Mouse (Mus musculus) G1E (cell line): Measurements from ENCODE around the gene Cep57l1. TPM values are rescaled to one million over a fixed set of nuclear protein-coding genes. Genes with fewer than 3 reads are reported as not detected.

ENCODE experiments used
- ATAC-seq: 2 replicates; pipeline ENCODE4 v1.8.0; 2016; ENCODE audit warnings: mild to moderate bottlenecking; ENCODE audit not compliant: insufficient number of reproducible peaks, poor library complexity, low FRiP score, severe bottlenecking; ENCODE audit errors: extremely low read depth
- DNase-seq: peaks from one replicate; pipeline ENCODE4 v3.0.0; 2012; ENCODE audit warnings: low spot score
- H3K27me3 ChIP-seq: 2 replicates; pipeline ENCODE4 v1.6.1; 2012; ENCODE audit warnings: mild to moderate bottlenecking, low read length, inconsistent platforms; ENCODE audit not compliant: insufficient read depth
- H3K36me3 ChIP-seq: replicated peaks from 2 replicates; pipeline ENCODE3; 2012; ENCODE audit warnings: mild to moderate bottlenecking, inconsistent platforms
- H3K4me1 ChIP-seq: 2 replicates; pipeline ENCODE4 v1.6.1; 2012; ENCODE audit warnings: low read depth, low read length, inconsistent platforms, mixed read lengths; ENCODE audit not compliant: insufficient read depth
- H3K4me3 ChIP-seq: 2 replicates; pipeline ENCODE4 v1.5.1; 2012; ENCODE audit warnings: low read depth, mild to moderate bottlenecking, inconsistent platforms, low read length, moderate library complexity, mixed read lengths
- H3K9me3 ChIP-seq: replicated peaks from 2 replicates; pipeline ENCODE4 v1.6.1; 2012; ENCODE audit warnings: inconsistent platforms
- CTCF ChIP-seq: IDR thresholded peaks from 2 replicates; pipeline ENCODE4 v1.5.1; 2012; ENCODE audit warnings: low read depth, low read length, inconsistent platforms, mixed read lengths
- GATA1 ChIP-seq: IDR thresholded peaks from 2 replicates; pipeline ENCODE4 v1.6.1; 2012; ENCODE audit warnings: borderline replicate concordance, low read length, inconsistent platforms, mixed read lengths
- GATA2 ChIP-seq: IDR thresholded peaks from 2 replicates; pipeline ENCODE4 v1.6.1; 2012; ENCODE audit warnings: low read depth, low read length, inconsistent platforms, borderline replicate concordance
- POLR2AphosphoS5 ChIP-seq: IDR thresholded peaks from 2 replicates; pipeline ENCODE4 v1.6.1; 2012; ENCODE audit warnings: low read depth, low read length, inconsistent platforms; ENCODE audit not compliant: insufficient replicate concordance
- TAL1 ChIP-seq: conservative IDR thresholded peaks from 2 replicates; pipeline ENCODE4 v1.6.1; 2012; ENCODE audit warnings: low read depth, low read length, inconsistent platforms, mixed read lengths
- polyA plus RNA-seq: library from polyadenylated mRNA; stranded (reverse); fragments of >175 nt; gene quantifications from 2 replicates; pipeline ENCODE4 v1.2.3, GENCODE M21; 2012
- total RNA-seq, 2 experiments: library from RNA; stranded (forward) in 1 of 2; stranded (reverse) in 1 of 2; fragments of 200-1000 nt in 1 of 2; fragments of >200 nt in 1 of 2; fragmentation: Nextera tagmentation in 1 of 2; gene quantifications; 2 replicates each; pipeline ENCODE4 v1.2.3; 2014 to 2017

The Cep57l1 gene
- total and polyA plus RNA-seq, 3 experiments, result 2.5 to 90.5 (median 38.4) TPM

GRCm38 (mm10) chr10:41697040-41697439 lies 112.6 kb downstream of the Cep57l1 start:
- TF ChIP-seq POLR2AphosphoS5 (no peak), GATA1 (no peak), TAL1 (no peak)
- DNase-seq, result no peak
- no peak for ATAC-seq
- H3K4me1 ChIP-seq, result no peaks in the 10 kb centered on the region
- no peaks in the 10 kb centered on the region for H3K36me3 ChIP-seq
- no peaks in the 10 kb centered on the region for H3K9me3 ChIP-seq
- no peak overlapping the region for H3K4me3 ChIP-seq
- peaks cover 29% of the 10 kb centered on the region for H3K27me3 ChIP-seq

- ATAC-seq (no peak), DNase-seq (no peak)
- peaks cover 35% of the 10 kb centered on the region for H3K27me3 ChIP-seq
- no peak overlapping the region for H3K4me3 ChIP-seq
- no peaks in the 10 kb centered on the region for H3K36me3 ChIP-seq
- TF ChIP-seq GATA2 (no peak), TAL1 (no peak), GATA1 (no peak), POLR2AphosphoS5 (no peak), CTCF (no peak)
- no peaks in the 10 kb centered on the region for H3K9me3 ChIP-seq
- H3K4me1 ChIP-seq, result peaks cover 7% of the 10 kb centered on the region; the same call in 1 of the 2 replicates
These were observed 118.7 kb downstream of the Cep57l1 start for GRCm38 (mm10) chr10:41690978-41691377.

GRCm38 (mm10) chr10:41689941-41690887 lies 119.5 kb downstream of the Cep57l1 start:
- no peak for TF ChIP-seq GATA2
- no peak for TF ChIP-seq GATA1
- peak; percentile 89 for TF ChIP-seq CTCF
- TF ChIP-seq POLR2AphosphoS5, result no peak
- TF ChIP-seq TAL1, result no peak
- no peak for ATAC-seq
- H3K4me3 ChIP-seq, result no peak overlapping the region

GRCm38 (mm10) chr10:41684548-41684996 lies 125.1 kb downstream of the Cep57l1 start:
- TF ChIP-seq CTCF, result no peak
- TF ChIP-seq GATA1, result no peak
- no peak for TF ChIP-seq GATA2
- no peak for TF ChIP-seq POLR2AphosphoS5
- no peak overlapping the region for H3K4me3 ChIP-seq
- no peaks in the 10 kb centered on the region for H3K36me3 ChIP-seq
- H3K9me3 ChIP-seq, result no peaks in the 10 kb centered on the region
- DNase-seq (no peak), ATAC-seq (no peak)
- no peaks in the 10 kb centered on the region for H3K4me1 ChIP-seq
- peaks cover 21% of the 10 kb centered on the region for H3K27me3 ChIP-seq

More at GRCm38 (mm10) chr10:41689941-41690887, 119.5 kb downstream of the Cep57l1 start:
- peaks cover 7% of the 10 kb centered on the region; the same call in 1 of the 2 replicates for H3K4me1 ChIP-seq
- H3K36me3 ChIP-seq, result no peaks in the 10 kb centered on the region
- H3K27me3 ChIP-seq, result peaks cover 35% of the 10 kb centered on the region
- peak; percentile 49 for DNase-seq
- H3K9me3 ChIP-seq, result no peaks in the 10 kb centered on the region

- Histone ChIP-seq H3K4me1 (no peaks in the 10 kb centered on the region; the same call in 1 of the 2 replicates), H3K9me3 (no peaks in the 10 kb centered on the region), H3K27me3 (peaks cover 16% of the 10 kb centered on the region), H3K4me3 (no peak overlapping the region), H3K36me3 (no peaks in the 10 kb centered on the region)
- TF ChIP-seq TAL1 (no peak), CTCF (peak; percentile 80), GATA1 (no peak), GATA2 (no peak), POLR2AphosphoS5 (no peak)
- no peak for ATAC-seq
- DNase-seq, result peak; percentile 46
These were observed 126.9 kb downstream of the Cep57l1 start for GRCm38 (mm10) chr10:41682546-41683393.

GRCm38 (mm10) chr10:41678746-41679360 lies 130.8 kb downstream of the Cep57l1 start:
- peaks cover 16% of the 10 kb centered on the region for H3K27me3 ChIP-seq
- H3K36me3 ChIP-seq, result no peaks in the 10 kb centered on the region
- DNase-seq (peak; percentile 21), ATAC-seq (no peak)
- H3K4me3 ChIP-seq, result no peak overlapping the region
- H3K4me1 ChIP-seq, result no peaks in the 10 kb centered on the region; the same call in 1 of the 2 replicates
- no peaks in the 10 kb centered on the region for H3K9me3 ChIP-seq
- TF ChIP-seq POLR2AphosphoS5 (no peak), GATA1 (no peak), TAL1 (no peak), CTCF (no peak), GATA2 (no peak)
